Comparison of ENCODE assay signal across 17 mouse cellular contexts in the genomic region with DNA sequence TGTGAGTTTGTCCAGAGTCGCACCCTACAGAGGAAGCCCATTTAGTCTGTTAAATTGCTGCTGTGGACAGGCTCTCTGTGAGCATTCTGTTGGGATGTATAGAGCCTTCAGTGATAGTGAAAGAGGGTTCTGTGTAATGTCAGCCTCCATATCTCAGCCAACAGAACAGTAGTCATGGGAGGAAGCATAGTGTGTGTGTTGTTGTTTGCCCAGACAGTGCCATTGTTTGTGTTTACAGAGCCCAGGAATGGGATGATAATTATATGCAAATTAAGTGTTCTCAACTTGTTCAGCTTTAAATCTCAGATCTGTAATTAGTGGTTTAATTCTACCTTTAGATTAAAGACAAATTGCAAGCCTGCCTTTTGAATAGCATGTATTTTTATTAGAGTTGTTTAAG.
"Had no signal": no experiment of that assay in that cellular context is flagged by ENCODE, and none has a peak within 500 bp of the region (broad histone marks: within the 10 kb centered on the region; RNA-seq: fewer than 3 reads in every experiment).

No protein-coding gene starts in this region.

- H3K4me1 ChIP-seq: midbrain, embryonic 10.5 days; midbrain, embryonic 12.5 days; stomach, embryonic 15.5 days had no signal

- H3K4me3 ChIP-seq: midbrain, embryonic 10.5 days; midbrain, embryonic 12.5 days; myocyte; stomach, embryonic 15.5 days had no signal

- H3K27ac ChIP-seq: midbrain, embryonic 10.5 days; midbrain, embryonic 12.5 days; stomach, embryonic 15.5 days; stomach, postnatal 0 days had no signal

- H3K36me3 ChIP-seq: midbrain, embryonic 10.5 days; midbrain, embryonic 12.5 days; stomach, embryonic 15.5 days had no signal

- H3K9me3 ChIP-seq: midbrain, embryonic 10.5 days; midbrain, embryonic 12.5 days; stomach, embryonic 15.5 days had no signal

- H3K9ac ChIP-seq: lung, embryonic 14.5 days; midbrain, embryonic 12.5 days; stomach, embryonic 15.5 days had no signal

- ATAC-seq: midbrain, embryonic 16.5 days had no signal

- H3K4me2 ChIP-seq: lung, embryonic 14.5 days; midbrain, embryonic 12.5 days; stomach, embryonic 15.5 days had no signal

- DNase-seq: lung, adult 18-20 months; lung, embryonic 14.5 days; lung, postnatal 10 days; lung, postnatal 4 days; midbrain, embryonic 14.5 days; retina, postnatal 1 day; right cerebral cortex, adult 18-20 months; right cerebral cortex, postnatal 25 days; thymus, adult 2 months; thymus, postnatal 25 days; thymus, postnatal 4 days had no signal

- H3K27me3 ChIP-seq: midbrain, embryonic 12.5 days; stomach, embryonic 15.5 days had no signal
